Mouse (Mus musculus): ENCODE measurements around the gene Sync.
A peak's percentile ranks its signal among the peaks of the same experiment; 100 is the strongest.

- TF ChIP-seq CTCF (IDR thresholded peaks at IDR 0.05; ENCODE audit: low read depth, low read length) (no peak), POLR2A (IDR thresholded peaks at IDR 0.05; ENCODE audit: borderline replicate concordance, low read depth, low read length) (0 out of 2 replicates have a peak, but pooled peaks have one; percentile 21)
Observed at GRCm38 (mm10) chr4:129266821-129267220, 20.6 kb upstream of the Sync start.
